Mouse (Mus musculus): ENCODE results near the gene Zfp869.
"Not testable (repeated sequence)": the region's sequence is repeated elsewhere in the genome, so short reads cannot be mapped to it uniquely, and the experiment has no call there.

The Zfp869 gene
- long read RNA-seq, experiment 1, partial matches to known transcripts, result 0 of 12 reads
- long read RNA-seq, experiment 1, other reads (novel, unspliced or antisense), result 12 of 12 reads
- long read RNA-seq, experiment 2, partial matches to known transcripts, result 1 of 20 reads
- long read RNA-seq, experiment 2, other reads (novel, unspliced or antisense), result 17 of 20 reads

- intact Hi-C loops (cut with DNase I), result not testable (repeated sequence)
Measured at GRCm38 (mm10) chr8:69710624-69711023, at the start of gene Zfp869. Gene Zfp869 (minus strand): TSS chr8:69710724.

- intact Hi-C loops (cut with DNase I), result no loop called here
Measured at GRCm38 (mm10) chr8:69758316-69758715, 47.8 kb upstream of the Zfp869 start.

- intact Hi-C loops (cut with DNase I), result no loop called here
Measured at GRCm38 (mm10) chr8:69752437-69752836, 41.9 kb upstream of the Zfp869 start.

GRCm38 (mm10) chr8:69749544-69750454 is 39.3 kb upstream of the Zfp869 start, which contains the start of gene Zfp963:
Gene Zfp963 (minus strand): TSS chr8:69749970.
- intact Hi-C loops (cut with DNase I), result no loop called here

- intact Hi-C loops (cut with DNase I), result no loop called here
Measured at GRCm38 (mm10) chr8:69741231-69741630, 30.7 kb upstream of the Zfp869 start.

GRCm38 (mm10) chr8:69740763-69741162 is 30.2 kb upstream of the Zfp869 start:
- intact Hi-C loops (cut with DNase I), result no loop called here

GRCm38 (mm10) chr8:69735495-69735894 is 25.0 kb upstream of the Zfp869 start:
- intact Hi-C loops (cut with DNase I), result no loop called here

GRCm38 (mm10) chr8:69717232-69717580 is 6.7 kb upstream of the Zfp869 start:
- intact Hi-C loops (cut with DNase I), result loop anchor here (2.0 kb wide), 1 partner anchor 92 kb away; the partner anchor contains the start of gene Zfp868

- intact Hi-C loops (cut with DNase I), result loop anchor here (2.0 kb wide), 1 partner anchor 92 kb away; the partner anchor contains the start of gene Zfp868
Measured at GRCm38 (mm10) chr8:69716403-69717231, 6.1 kb upstream of the Zfp869 start.

GRCm38 (mm10) chr8:69715366-69715765 is 4.8 kb upstream of the Zfp869 start:
- intact Hi-C loops (cut with DNase I), result no loop called here

- intact Hi-C loops (cut with DNase I), result no loop called here
Measured at GRCm38 (mm10) chr8:69713516-69713915, 3.0 kb upstream of the Zfp869 start.

GRCm38 (mm10) chr8:69701810-69702209 is 8.7 kb downstream of the Zfp869 start:
- intact Hi-C loops (cut with DNase I), result no loop called here

- intact Hi-C loops (cut with DNase I), result not testable (repeated sequence)
Measured at GRCm38 (mm10) chr8:69665051-69665450, 45.5 kb downstream of the Zfp869 start.

GRCm38 (mm10) chr8:69661294-69661693 is 49.2 kb downstream of the Zfp869 start:
- intact Hi-C loops (cut with DNase I), result no loop called here

All from adrenal gland (tissue).